ENCODE assay signal across 7 mouse cellular contexts in the genomic region with DNA sequence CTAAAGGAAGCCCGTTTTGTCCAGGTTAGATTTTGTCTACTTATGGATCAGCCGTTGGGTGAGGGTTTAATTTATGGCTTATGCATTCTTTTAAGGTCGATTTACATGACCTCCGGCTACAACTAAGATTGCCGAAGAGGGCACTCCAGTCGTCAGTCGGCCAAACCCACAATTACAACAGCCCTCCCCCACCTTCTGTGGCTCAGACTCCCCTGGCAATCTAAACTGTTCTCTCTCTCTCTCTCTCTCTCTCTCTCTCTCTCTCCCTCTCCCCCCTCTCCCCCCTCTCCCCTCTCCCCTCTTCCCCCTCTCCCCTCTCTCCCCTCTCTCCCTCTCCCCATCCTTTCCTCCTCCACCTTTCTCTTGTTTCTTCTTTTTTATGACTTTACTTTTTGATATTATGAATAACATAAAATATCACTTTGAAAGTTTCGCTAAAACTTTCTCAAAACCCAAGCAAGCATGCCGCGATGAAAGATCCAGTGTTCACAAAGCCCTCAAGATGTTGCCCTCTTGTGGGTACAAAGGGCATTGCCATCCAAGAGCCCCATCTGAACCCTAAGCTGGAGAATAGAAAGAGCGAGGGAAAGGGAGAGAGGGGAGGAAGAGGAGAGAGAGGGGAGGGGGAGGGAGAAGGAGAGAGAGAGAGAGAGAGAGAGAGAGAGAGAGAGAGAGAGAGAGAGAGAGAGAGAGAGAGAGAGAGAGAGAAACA. TPM values are rescaled to one million over a fixed set of nuclear protein-coding genes. Genes with fewer than 3 reads are reported as not detected.
DNase-seq lines count a peak whose midpoint lies in the region; ATAC-seq lines count a peak whose summit lies in the region.

No protein-coding gene starts in this region.

- intact Hi-C loops in left cerebral cortex, postnatal 14 days (cut with DNase I) = loop anchor here (2.0 to 10.0 kb wide), 5 partner anchors 210 to 816 kb away; no protein-coding TSS in a partner anchor

- peak overlapping the region; percentile 69 for H3K9ac ChIP-seq in hindbrain, embryonic 14.5 days

- H3K4me3 ChIP-seq in hindbrain, embryonic 14.5 days (replicated peaks; ENCODE audit: low read length) = peak overlapping the region; percentile 48

- WGBS in hindbrain, embryonic 14.5 days = 0% methylated on average over 11 of the region's 11 CpGs

- H3K36me3 ChIP-seq in hindbrain, embryonic 14.5 days (replicated peaks; ENCODE audit: control insufficient read depth, insufficient read depth) = no peaks in the 10 kb centered on the region

- no peak for ATAC-seq in hindbrain, embryonic 14.5 days (ENCODE audit: low FRiP score)
- peak; percentile 38; the same call in 1 of the 2 replicates for ATAC-seq in megakaryocyte-erythroid progenitor cell, adult 5-6 weeks (replicated peaks; ENCODE audit: low FRiP score, low TSS enrichment, poor library complexity, severe bottlenecking)

- peaks cover 68% of the 10 kb centered on the region for H3K27me3 ChIP-seq in hindbrain, embryonic 14.5 days (ENCODE audit: control insufficient read depth, insufficient read depth, low read length)

- no peaks in the 10 kb centered on the region for H3K9me3 ChIP-seq in hindbrain, embryonic 14.5 days (ENCODE audit: control insufficient read depth, low read length)

- peak overlapping the region; percentile 96 for H3K4me2 ChIP-seq in hindbrain, embryonic 14.5 days (replicated peaks)

- peak overlapping the region; percentile 68 for H3K27ac ChIP-seq in hindbrain, embryonic 14.5 days

- peak; percentile 89 for DNase-seq in R1 (ENCODE audit: low read depth, low spot score)
- DNase-seq in cerebellum, adult 9-10 months = peak; percentile 62
- peak; percentile 46 to 73 for DNase-seq in frontal cortex, postnatal 10 days (ENCODE audit: low spot score in 2 of 2)
- DNase-seq in hindbrain, embryonic 14.5 days (ENCODE audit: low spot score) = peak; percentile 85
- peak; percentile 72 to 82 for DNase-seq in left cerebral cortex, postnatal 14 days (ENCODE audit: low spot score in 2 of 2)
- peak; percentile 57 for DNase-seq in spleen, adult 12 weeks (ENCODE audit: low spot score)

- peaks cover 30% of the 10 kb centered on the region; the same call in 1 of the 2 replicates for H3K4me1 ChIP-seq in hindbrain, embryonic 14.5 days (replicated peaks; ENCODE audit: control insufficient read depth, insufficient read depth, low read length)

RNA-seq across cellular contexts. Expression of a gene that starts 5.8 kb away (rescaled TPM):
- 29.7 and 32.7 TPM in 2 replicates for polyA plus RNA-seq in hindbrain, embryonic 14.5 days (2014; fragmentation: Nextera tagmentation; extraction: Ambion mirVana)
- 10 to 100 TPM; 32.7 to 39.9 TPM for total RNA-seq in left cerebral cortex, postnatal 14 days (2021)
- 12.9 and 18.2 TPM in 2 replicates for total RNA-seq in megakaryocyte-erythroid progenitor cell, adult 5-6 weeks (2014; fragmentation: Nextera tagmentation)
- total RNA-seq in megakaryocyte-erythroid progenitor cell, adult 5-6 weeks (2017) = 5.8 and 10.2 TPM in 2 replicates

RNA-seq across cellular contexts. Expression of a gene that starts 6.4 kb away (rescaled TPM):
- 316 and 322 TPM in 2 replicates for polyA plus RNA-seq in hindbrain, embryonic 14.5 days (2014; fragmentation: Nextera tagmentation; extraction: Ambion mirVana)
- 100 to 1,000 TPM; 107 to 114 TPM for total RNA-seq in left cerebral cortex, postnatal 14 days (2021)
- 135 and 136 TPM in 2 replicates for total RNA-seq in megakaryocyte-erythroid progenitor cell, adult 5-6 weeks (2014; fragmentation: Nextera tagmentation)
- 293 and 398 TPM in 2 replicates for total RNA-seq in megakaryocyte-erythroid progenitor cell, adult 5-6 weeks (2017)

RNA-seq across cellular contexts. Expression of a gene that starts 51.7 kb away (rescaled TPM):
- 0.40 and 1.3 TPM in 2 replicates for polyA plus RNA-seq in hindbrain, embryonic 14.5 days (2014; fragmentation: Nextera tagmentation; extraction: Ambion mirVana)
- total RNA-seq in left cerebral cortex, postnatal 14 days (2021) = 1 to 10 TPM; 3.1 to 3.6 TPM
- total RNA-seq in megakaryocyte-erythroid progenitor cell, adult 5-6 weeks (2014; fragmentation: Nextera tagmentation) = 2.1 TPM in 1 of 2 replicates, not detected in the other
- total RNA-seq in megakaryocyte-erythroid progenitor cell, adult 5-6 weeks (2017) = 1.3 and 4.0 TPM in 2 replicates
